Mouse (Mus musculus): ENCODE measurements around the gene Gas2l2. TPM values are rescaled to one million over a fixed set of nuclear protein-coding genes. Genes with fewer than 3 reads are reported as not detected.

Gene Gas2l2
- polyA plus RNA-seq, 1 experiment from 2014 or later: not detected

GRCm38 (mm10) chr11:83447612-83448011 is 18.4 kb upstream of the Gas2l2 start:
- Histone ChIP-seq H3K4me1 (replicated peaks; ENCODE audit: insufficient read depth, low read length) (peaks cover 17% of the 10 kb centered on the region), H3K9me3 (replicated peaks; ENCODE audit: low read length) (no peaks in the 10 kb centered on the region), H3K36me3 (ENCODE audit: insufficient read depth, low read length) (no peaks in the 10 kb centered on the region), H3K27me3 (ENCODE audit: insufficient read depth, low read length) (peaks cover 22% of the 10 kb centered on the region), H3K9ac (ENCODE audit: low read depth, low read length) (no peak overlapping the region), H3K4me2 (ENCODE audit: low read length) (no peak overlapping the region), H3K4me3 (replicated peaks; ENCODE audit: low read depth, low read length) (no peak overlapping the region), H3K27ac (no peak overlapping the region)
- ATAC-seq (replicated peaks; ENCODE audit: low FRiP score, low read depth) (no peak), DNase-seq (ENCODE audit: low spot score) (no peak)
- no peak for TF ChIP-seq CTCF (IDR thresholded peaks at IDR 0.05; ENCODE audit: low read depth)
- 73% methylated on average over 10 of the region's 10 CpGs for WGBS

- no peaks in the 10 kb centered on the region for H3K36me3 ChIP-seq (ENCODE audit: insufficient read depth, low read length)
- TF ChIP-seq CTCF (IDR thresholded peaks at IDR 0.05; ENCODE audit: low read depth): no peak
- ATAC-seq (replicated peaks; ENCODE audit: low FRiP score, low read depth): no peak
- 29% methylated on average over 19 of the region's 19 CpGs for WGBS
- no peak overlapping the region for H3K27ac ChIP-seq
- H3K9ac ChIP-seq (ENCODE audit: low read depth, low read length): no peak overlapping the region
- 0 out of 2 replicates have a peak overlapping the region, but pooled peaks have one; percentile 10 for H3K4me3 ChIP-seq (replicated peaks; ENCODE audit: low read depth, low read length)
- peaks cover 37% of the 10 kb centered on the region for H3K27me3 ChIP-seq (ENCODE audit: insufficient read depth, low read length)
- DNase-seq (ENCODE audit: low spot score): no peak
- H3K4me1 ChIP-seq (replicated peaks; ENCODE audit: insufficient read depth, low read length): peaks cover 19% of the 10 kb centered on the region
- H3K4me2 ChIP-seq (ENCODE audit: low read length): peak overlapping the region; percentile 48
- no peaks in the 10 kb centered on the region for H3K9me3 ChIP-seq (replicated peaks; ENCODE audit: low read length)
These were observed 15.7 kb upstream of the Gas2l2 start for GRCm38 (mm10) chr11:83445001-83445400.

- Histone ChIP-seq H3K27ac (no peak overlapping the region), H3K4me1 (replicated peaks; ENCODE audit: insufficient read depth, low read length) (peaks cover 15% of the 10 kb centered on the region), H3K9ac (ENCODE audit: low read depth, low read length) (no peak overlapping the region), H3K36me3 (ENCODE audit: insufficient read depth, low read length) (no peaks in the 10 kb centered on the region), H3K9me3 (replicated peaks; ENCODE audit: low read length) (no peaks in the 10 kb centered on the region), H3K4me3 (replicated peaks; ENCODE audit: low read depth, low read length) (no peak overlapping the region), H3K27me3 (ENCODE audit: insufficient read depth, low read length) (peaks cover 37% of the 10 kb centered on the region), H3K4me2 (ENCODE audit: low read length) (no peak overlapping the region)
- WGBS: 7% methylated on average over 7 of the region's 7 CpGs
- no peak for TF ChIP-seq CTCF (IDR thresholded peaks at IDR 0.05; ENCODE audit: low read depth)
- ATAC-seq (replicated peaks; ENCODE audit: low FRiP score, low read depth): no peak
- no peak for DNase-seq (ENCODE audit: low spot score)
These were observed 14.6 kb upstream of the Gas2l2 start for GRCm38 (mm10) chr11:83443824-83444223.

- Histone ChIP-seq H3K9ac (ENCODE audit: low read depth, low read length) (no peak overlapping the region), H3K27me3 (ENCODE audit: insufficient read depth, low read length) (peaks cover 37% of the 10 kb centered on the region)
- no peak for ATAC-seq (replicated peaks; ENCODE audit: low FRiP score, low read depth)
These were observed 13.5 kb upstream of the Gas2l2 start for GRCm38 (mm10) chr11:83442596-83443267.

GRCm38 (mm10) chr11:83441235-83441634 is 12.0 kb upstream of the Gas2l2 start:
- TF ChIP-seq CTCF (IDR thresholded peaks at IDR 0.05; ENCODE audit: low read depth): no peak
- ATAC-seq (replicated peaks; ENCODE audit: low FRiP score, low read depth): no peak

More at GRCm38 (mm10) chr11:83442596-83443267, 13.5 kb upstream of the Gas2l2 start:
- peak; percentile 80 for DNase-seq (ENCODE audit: low spot score)
- TF ChIP-seq CTCF (IDR thresholded peaks at IDR 0.05; ENCODE audit: low read depth): peak; percentile 80
- Histone ChIP-seq H3K4me2 (ENCODE audit: low read length) (peak overlapping the region; percentile 36), H3K36me3 (ENCODE audit: insufficient read depth, low read length) (no peaks in the 10 kb centered on the region), H3K9me3 (replicated peaks; ENCODE audit: low read length) (no peaks in the 10 kb centered on the region), H3K4me1 (replicated peaks; ENCODE audit: insufficient read depth, low read length) (peaks cover 6% of the 10 kb centered on the region), H3K27ac (no peak overlapping the region), H3K4me3 (replicated peaks; ENCODE audit: low read depth, low read length) (no peak overlapping the region)
- 11% methylated on average over 29 of the region's 29 CpGs for WGBS

GRCm38 (mm10) chr11:83440081-83441064 is 11.1 kb upstream of the Gas2l2 start:
- peaks cover 34% of the 10 kb centered on the region for H3K27me3 ChIP-seq (ENCODE audit: insufficient read depth, low read length)
- 0 out of 2 replicates have a peak, but pooled peaks cover 4% of the 10 kb centered on the region for H3K4me1 ChIP-seq (replicated peaks; ENCODE audit: insufficient read depth, low read length)
- no peaks in the 10 kb centered on the region for H3K36me3 ChIP-seq (ENCODE audit: insufficient read depth, low read length)
- WGBS: under 1% methylated on average over 62 of the region's 75 CpGs
- ATAC-seq (replicated peaks; ENCODE audit: low FRiP score, low read depth) (peak; percentile 89), DNase-seq (ENCODE audit: low spot score) (peak; percentile 90)
- no peak overlapping the region for H3K27ac ChIP-seq
- peak; percentile 97 for TF ChIP-seq CTCF (IDR thresholded peaks at IDR 0.05; ENCODE audit: low read depth)
- H3K9ac ChIP-seq (ENCODE audit: low read depth, low read length): 0 out of 2 replicates have a peak overlapping the region, but pooled peaks have one; percentile 9
- H3K9me3 ChIP-seq (replicated peaks; ENCODE audit: low read length): no peaks in the 10 kb centered on the region
- H3K4me3 ChIP-seq (replicated peaks; ENCODE audit: low read depth, low read length): peak overlapping the region; percentile 46
- H3K4me2 ChIP-seq (ENCODE audit: low read length): peak overlapping the region; percentile 75

More at GRCm38 (mm10) chr11:83441235-83441634, 12.0 kb upstream of the Gas2l2 start:
- H3K4me3 ChIP-seq (replicated peaks; ENCODE audit: low read depth, low read length): no peak overlapping the region
- peak overlapping the region; percentile 75 for H3K4me2 ChIP-seq (ENCODE audit: low read length)
- no peak overlapping the region for H3K27ac ChIP-seq
- H3K9ac ChIP-seq (ENCODE audit: low read depth, low read length): no peak overlapping the region
- peaks cover 37% of the 10 kb centered on the region for H3K27me3 ChIP-seq (ENCODE audit: insufficient read depth, low read length)
- 38% methylated on average over 7 of the region's 7 CpGs for WGBS
- DNase-seq (ENCODE audit: low spot score): no peak
- H3K9me3 ChIP-seq (replicated peaks; ENCODE audit: low read length): no peaks in the 10 kb centered on the region
- H3K4me1 ChIP-seq (replicated peaks; ENCODE audit: insufficient read depth, low read length): 0 out of 2 replicates have a peak, but pooled peaks cover 4% of the 10 kb centered on the region
- H3K36me3 ChIP-seq (ENCODE audit: insufficient read depth, low read length): no peaks in the 10 kb centered on the region
